Mouse (Mus musculus) embryonic facial prominence, embryonic 14.5 days (tissue): ENCODE measurements around the gene Macrod2. TPM values are rescaled to one million over a fixed set of nuclear protein-coding genes. Genes with fewer than 3 reads are reported as not detected.

Experiments used
- ATAC-seq: fragments of 200-750 bp; cut with Nextera tagmentation; 2 replicates; pipeline ENCODE4 v1.8.0; 2017; ENCODE audit warnings: low read depth, moderate number of reproducible peaks, moderate TSS enrichment
- DNase-seq: peaks from one replicate; pipeline ENCODE4 v3.0.0-alpha.2; 2015; ENCODE audit warnings: low spot score
- H3K27ac ChIP-seq: fragments of 300-500 bp; sonication (generic); replicated peaks from 2 replicates; pipeline ENCODE4 v1.5.1; 2014; ENCODE audit warnings: low read depth, mild to moderate bottlenecking, low read length, moderate library complexity
- H3K27me3 ChIP-seq: fragments of 300-500 bp; sonication (generic); replicated peaks from 2 replicates; pipeline ENCODE4 v1.6.1; 2014; ENCODE audit warnings: low read length; ENCODE audit not compliant: control insufficient read depth, insufficient read depth
- H3K36me3 ChIP-seq: fragments of 300-500 bp; sonication (generic); 2 replicates; pipeline ENCODE4 v1.6.1; 2014; ENCODE audit warnings: low read length, mixed read lengths; ENCODE audit not compliant: control insufficient read depth, insufficient read depth
- H3K4me1 ChIP-seq: fragments of 300-500 bp; sonication (generic); 2 replicates; pipeline ENCODE4 v1.6.1; 2014; ENCODE audit warnings: antibody characterized with exemption, low read length; ENCODE audit not compliant: control insufficient read depth, insufficient read depth
- H3K4me2 ChIP-seq: fragments of 300-500 bp; sonication (generic); 2 replicates; pipeline ENCODE4 v1.6.1; 2014; ENCODE audit warnings: low read depth, mild to moderate bottlenecking, low read length, moderate library complexity, mixed read lengths
- H3K4me3 ChIP-seq: fragments of 300-500 bp; sonication (generic); 2 replicates; pipeline ENCODE4 v1.5.1; 2014; ENCODE audit warnings: low read depth, mild to moderate bottlenecking, low read length
- H3K9ac ChIP-seq: fragments of 300-500 bp; sonication (generic); 2 replicates; pipeline ENCODE4 v1.6.1; 2014; ENCODE audit warnings: low read depth, mild to moderate bottlenecking, low read length, moderate library complexity, mixed read lengths
- H3K9me3 ChIP-seq: fragments of 300-500 bp; sonication (generic); 2 replicates; pipeline ENCODE4 v1.6.1; 2016; ENCODE audit warnings: low read length; ENCODE audit not compliant: control insufficient read depth
- WGBS: fragments of 180-500 bp; shearing (Covaris S2); extraction: QIAGEN DNeasy Blood & Tissue Kit; methylation state at CpG from one replicate; pipeline ENCODE4 v1.1.7; 2014; 5-methylcytosine and 5-hydroxymethylcytosine counted together
- polyA plus RNA-seq: library from polyadenylated mRNA; unstranded; fragments of >200 nt; fragmentation: Nextera tagmentation; extraction: Ambion mirVana; gene quantifications from 2 replicates; pipeline ENCODE4 v1.2.1, GENCODE M21; 2014

The Macrod2 gene
- polyA plus RNA-seq, 1 experiment from 2014 or later = 29.2 TPM

DNA sequence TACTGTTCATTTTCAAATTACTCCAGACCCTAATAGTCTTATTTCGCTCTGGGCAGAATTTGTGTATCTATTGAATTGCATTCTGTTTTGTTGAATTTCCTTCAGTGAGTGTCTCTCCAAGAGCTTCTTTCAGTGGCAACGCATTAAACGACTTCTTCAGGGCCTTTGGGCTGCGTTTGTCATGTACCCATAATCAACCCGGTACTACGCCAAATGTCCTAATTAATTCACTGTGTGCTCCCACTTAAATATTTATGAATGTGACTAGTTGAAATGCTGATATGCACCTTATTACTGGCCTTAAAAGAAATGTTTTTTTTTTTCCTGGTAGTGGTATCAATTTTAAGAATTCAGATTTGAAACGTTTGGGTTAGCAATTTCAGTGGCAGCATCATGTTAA is 763.1 kb downstream of the Macrod2 start:
- Histone ChIP-seq H3K9me3 (no peaks in the 10 kb centered on the region), H3K9ac (no peak overlapping the region), H3K4me3 (no peak overlapping the region), H3K27ac (no peak overlapping the region), H3K36me3 (no peaks in the 10 kb centered on the region), H3K4me1 (peaks cover 6% of the 10 kb centered on the region; the same call in 1 of the 2 replicates), H3K27me3 (no peaks in the 10 kb centered on the region), H3K4me2 (no peak overlapping the region)
- 51% methylated on average over 7 of the region's 7 CpGs for WGBS
- DNase-seq = no peak
- ATAC-seq = no peak

DNA sequence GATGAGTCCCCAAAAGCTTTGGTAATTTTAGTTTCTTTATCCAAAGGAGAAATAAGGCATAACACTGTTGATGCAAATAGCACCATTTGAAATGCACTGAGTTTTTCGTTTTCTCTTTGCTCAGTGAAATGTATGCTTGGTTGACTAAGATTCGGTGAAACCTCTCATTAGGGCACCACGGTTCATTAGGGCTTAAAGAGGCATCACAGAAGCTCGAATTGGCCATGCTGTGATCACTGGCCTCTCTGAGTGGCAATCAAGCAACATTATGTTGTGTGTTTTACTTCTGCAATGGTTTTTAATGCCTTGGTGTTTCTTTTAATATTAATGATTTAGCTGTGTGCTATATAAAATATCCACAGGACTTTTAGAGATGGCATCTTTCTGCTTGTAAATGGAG is 768.8 kb downstream of the Macrod2 start:
- H3K4me1 ChIP-seq = peaks cover 3% of the 10 kb centered on the region; the same call in 1 of the 2 replicates
- H3K27ac ChIP-seq = no peak overlapping the region
- H3K9me3 ChIP-seq = no peaks in the 10 kb centered on the region
- 39% methylated on average over 4 of the region's 4 CpGs for WGBS
- H3K4me2 ChIP-seq = no peak overlapping the region
- H3K27me3 ChIP-seq = no peaks in the 10 kb centered on the region
- H3K9ac ChIP-seq = no peak overlapping the region
- ATAC-seq = no peak
- H3K36me3 ChIP-seq = no peaks in the 10 kb centered on the region
- peak; percentile 22 for DNase-seq
- H3K4me3 ChIP-seq = no peak overlapping the region

DNA sequence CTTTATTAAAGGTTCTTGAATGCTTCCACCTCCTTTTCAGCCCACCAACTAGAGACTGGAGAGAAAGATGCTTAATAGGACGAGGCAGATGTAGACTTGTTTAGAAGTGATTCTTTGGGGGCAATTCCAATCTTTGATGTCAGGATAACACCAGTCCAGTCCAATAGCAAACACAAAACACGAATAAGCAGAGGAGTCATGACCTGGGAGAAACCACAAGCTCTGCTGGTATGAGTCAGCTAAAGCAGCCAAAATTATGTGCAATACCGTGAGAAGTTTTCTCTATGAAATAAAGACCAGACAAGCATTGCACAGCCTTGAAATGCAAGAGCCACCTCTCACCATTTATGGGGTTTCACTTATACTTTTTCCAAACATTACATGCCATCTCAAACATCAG is 774.5 kb downstream of the Macrod2 start:
- Histone ChIP-seq H3K4me3 (no peak overlapping the region), H3K27ac (no peak overlapping the region), H3K27me3 (no peaks in the 10 kb centered on the region), H3K36me3 (no peaks in the 10 kb centered on the region), H3K4me1 (peaks cover 11% of the 10 kb centered on the region; the same call in 1 of the 2 replicates), H3K9ac (no peak overlapping the region), H3K4me2 (no peak overlapping the region), H3K9me3 (no peaks in the 10 kb centered on the region)
- 64% methylated on average over 3 of the region's 3 CpGs for WGBS
- no peak for DNase-seq
- no peak for ATAC-seq

DNA sequence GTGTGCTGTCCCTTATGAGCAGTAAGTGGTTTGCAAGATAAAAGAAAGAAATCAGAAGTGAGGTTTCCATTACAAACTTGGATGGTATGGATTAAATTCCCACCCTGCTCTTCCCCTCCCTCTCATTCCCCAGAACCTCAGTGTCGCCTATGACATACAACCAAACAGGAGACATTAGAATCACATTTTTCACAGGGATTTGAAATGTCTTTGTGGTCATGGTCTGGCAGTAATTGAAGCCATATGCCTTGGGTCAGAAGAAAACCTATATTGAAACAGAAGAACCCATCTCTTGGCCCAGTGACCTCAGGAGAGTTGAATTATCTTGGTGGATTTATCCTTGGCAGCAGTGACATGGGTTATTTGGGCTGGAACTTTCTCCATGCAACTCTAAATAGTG is 778.1 kb downstream of the Macrod2 start:
- Histone ChIP-seq H3K4me1 (peaks cover 8% of the 10 kb centered on the region; the same call in 1 of the 2 replicates), H3K36me3 (no peaks in the 10 kb centered on the region), H3K27ac (no peak overlapping the region), H3K4me2 (no peak overlapping the region), H3K9me3 (no peaks in the 10 kb centered on the region), H3K9ac (no peak overlapping the region), H3K27me3 (no peaks in the 10 kb centered on the region), H3K4me3 (no peak overlapping the region)
- 41% methylated on average over 1 of the region's 1 CpGs for WGBS
- ATAC-seq (peak; percentile 77), DNase-seq (peak; percentile 80)

DNA sequence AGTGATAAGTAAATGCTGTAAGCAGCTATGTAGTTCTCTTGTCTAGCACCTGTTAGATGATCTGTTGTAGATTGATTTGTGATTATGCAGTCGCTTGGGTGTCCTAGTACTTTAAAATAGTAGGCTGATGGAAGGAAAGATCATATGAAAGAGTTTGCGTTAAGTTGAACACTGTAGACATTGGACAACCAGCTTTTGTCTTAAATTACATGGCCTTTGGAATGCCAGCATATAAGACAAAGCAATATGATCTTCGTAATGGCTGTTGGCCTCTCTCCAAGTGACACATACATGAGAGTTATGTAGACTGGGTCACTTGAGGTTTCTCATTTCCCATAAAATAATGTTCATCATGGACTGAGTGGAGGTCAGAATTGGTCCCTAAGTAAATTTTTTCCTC is 778.5 kb downstream of the Macrod2 start:
- Histone ChIP-seq H3K27ac (no peak overlapping the region), H3K36me3 (no peaks in the 10 kb centered on the region), H3K9me3 (no peaks in the 10 kb centered on the region), H3K9ac (no peak overlapping the region), H3K27me3 (no peaks in the 10 kb centered on the region), H3K4me1 (peaks cover 8% of the 10 kb centered on the region; the same call in 1 of the 2 replicates), H3K4me3 (no peak overlapping the region), H3K4me2 (no peak overlapping the region)
- DNase-seq (peak; percentile 84), ATAC-seq (peak; percentile 74)
- 52% methylated on average over 3 of the region's 3 CpGs for WGBS

DNA sequence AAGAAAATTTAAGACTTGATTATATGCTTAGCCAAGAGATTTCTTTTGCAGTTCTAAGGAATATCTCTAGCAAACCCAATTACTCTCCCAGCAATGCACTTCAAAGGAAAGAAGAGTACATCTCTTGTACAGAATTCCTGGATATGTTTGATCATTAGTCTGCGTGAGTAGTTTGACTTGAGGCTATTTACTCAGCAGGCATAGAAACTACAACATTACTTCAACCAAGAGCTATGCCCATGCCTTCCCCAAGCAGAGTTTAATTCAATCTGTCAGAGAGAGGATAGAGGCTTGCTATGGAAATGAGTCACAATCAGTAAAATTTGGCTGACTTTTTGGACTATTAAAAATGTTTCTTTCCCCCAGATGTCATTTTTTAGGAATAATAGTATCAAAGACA is 785.5 kb downstream of the Macrod2 start:
- Histone ChIP-seq H3K4me3 (no peak overlapping the region), H3K27ac (no peak overlapping the region), H3K4me2 (no peak overlapping the region), H3K9ac (no peak overlapping the region), H3K36me3 (no peaks in the 10 kb centered on the region), H3K9me3 (no peaks in the 10 kb centered on the region), H3K27me3 (no peaks in the 10 kb centered on the region), H3K4me1 (no peaks in the 10 kb centered on the region)
- no peak for ATAC-seq
- DNase-seq = peak; percentile 36
- 27% methylated on average over 1 of the region's 1 CpGs for WGBS

DNA sequence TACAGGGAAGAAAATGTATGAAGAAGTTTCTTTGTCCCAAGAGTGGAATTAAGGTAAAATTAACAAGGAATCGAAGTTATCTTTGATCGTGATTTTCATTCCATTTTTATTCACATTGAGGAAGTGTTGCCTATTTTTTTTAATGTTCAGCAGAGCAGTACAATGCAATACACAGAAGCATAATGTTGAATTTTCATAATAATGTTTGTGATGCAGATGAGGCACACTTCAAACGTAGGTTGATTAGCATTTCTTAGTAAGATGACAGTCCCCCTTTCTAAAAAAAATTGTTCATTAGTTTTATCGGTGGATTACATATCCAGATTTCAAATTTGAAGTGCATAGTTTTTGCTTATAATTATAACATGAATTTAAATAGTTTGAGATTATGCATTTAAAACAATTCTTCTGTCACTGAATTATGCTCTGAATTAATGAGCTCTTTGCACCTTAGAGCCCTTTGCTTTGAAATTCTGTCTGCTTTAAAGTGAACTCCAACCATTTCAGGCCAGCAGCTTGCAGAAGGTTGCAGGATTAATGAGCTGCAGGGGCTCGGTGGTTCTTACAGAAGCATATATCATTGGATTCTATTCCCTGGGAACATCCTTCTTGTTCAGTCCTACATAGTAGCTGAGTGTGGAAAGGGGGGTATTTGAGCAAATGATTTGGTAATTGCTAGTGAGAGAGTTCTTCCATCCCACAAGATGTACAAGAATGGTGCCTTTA is 787.1 kb downstream of the Macrod2 start:
- WGBS = 74% methylated on average over 5 of the region's 5 CpGs
- no peak for DNase-seq
- H3K4me3 ChIP-seq = no peak overlapping the region
- no peak overlapping the region for H3K27ac ChIP-seq
- no peaks in the 10 kb centered on the region for H3K4me1 ChIP-seq
- H3K4me2 ChIP-seq = no peak overlapping the region
- H3K36me3 ChIP-seq = no peaks in the 10 kb centered on the region
- no peaks in the 10 kb centered on the region for H3K9me3 ChIP-seq
- no peak overlapping the region for H3K9ac ChIP-seq
- no peak for ATAC-seq
- H3K27me3 ChIP-seq = no peaks in the 10 kb centered on the region

DNA sequence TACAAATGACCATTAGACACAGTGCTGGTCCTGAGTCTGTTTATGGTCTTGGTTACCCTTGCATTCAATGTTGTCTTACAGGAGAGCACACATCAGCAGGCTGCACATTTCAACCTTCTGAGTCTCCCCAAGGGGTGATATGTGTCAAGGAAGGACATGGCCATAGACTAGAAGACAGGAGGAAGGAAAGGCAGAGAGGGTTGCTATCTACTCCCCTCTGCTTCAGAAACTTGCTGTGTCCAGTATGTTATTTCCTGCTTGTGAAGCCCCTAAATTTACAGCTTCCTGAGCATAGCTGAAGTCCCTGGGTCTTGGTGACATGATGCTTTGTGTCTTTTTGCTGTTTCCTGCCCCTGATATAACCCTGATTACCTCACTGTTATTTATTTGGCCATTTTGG is 799.4 kb downstream of the Macrod2 start:
- no peaks in the 10 kb centered on the region for H3K27me3 ChIP-seq
- H3K9ac ChIP-seq = no peak overlapping the region
- no peak overlapping the region for H3K4me2 ChIP-seq
- DNase-seq = no peak
- no peak overlapping the region for H3K27ac ChIP-seq
- H3K36me3 ChIP-seq = no peaks in the 10 kb centered on the region
- H3K4me1 ChIP-seq = no peaks in the 10 kb centered on the region
- H3K9me3 ChIP-seq = no peaks in the 10 kb centered on the region
- no peak for ATAC-seq
- no peak overlapping the region for H3K4me3 ChIP-seq

DNA sequence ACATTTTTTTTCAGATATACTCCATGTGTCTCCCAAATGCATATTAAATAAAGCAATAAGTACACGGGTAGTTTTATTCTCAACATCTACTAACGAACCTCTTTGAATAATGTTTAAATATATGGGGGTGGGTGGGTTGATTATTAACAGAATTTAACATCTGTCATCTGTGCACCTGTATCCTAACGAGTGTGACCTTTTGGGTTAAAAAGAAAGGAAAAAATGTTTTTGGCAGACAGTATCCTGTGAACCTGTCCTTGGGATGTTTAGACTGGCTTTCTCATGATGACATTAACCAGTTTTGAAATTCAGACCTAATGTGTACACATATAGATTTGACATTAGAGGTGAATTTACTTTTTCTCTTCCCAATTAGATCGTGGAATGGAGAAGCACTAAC is 805.4 kb downstream of the Macrod2 start:
- no peaks in the 10 kb centered on the region for H3K27me3 ChIP-seq
- H3K9me3 ChIP-seq = no peaks in the 10 kb centered on the region
- DNase-seq (no peak), ATAC-seq (no peak)
- H3K4me1 ChIP-seq = no peaks in the 10 kb centered on the region
- H3K4me2 ChIP-seq = no peak overlapping the region
- H3K27ac ChIP-seq = no peak overlapping the region
- H3K9ac ChIP-seq = no peak overlapping the region
- WGBS = 82% methylated on average over 4 of the region's 4 CpGs
- no peak overlapping the region for H3K4me3 ChIP-seq
- H3K36me3 ChIP-seq = no peaks in the 10 kb centered on the region
